Mouse (Mus musculus): ENCODE results near the gene Rpl35. TPM values are rescaled to one million over a fixed set of nuclear protein-coding genes. Genes with fewer than 3 reads are reported as not detected.
"Not testable (repeated sequence)": the region's sequence is repeated elsewhere in the genome, so short reads cannot be mapped to it uniquely, and the experiment has no call there.

Rpl35 gene
- polyA plus RNA-seq, 1 experiment from 2014 or later: 1,101 TPM

DNA sequence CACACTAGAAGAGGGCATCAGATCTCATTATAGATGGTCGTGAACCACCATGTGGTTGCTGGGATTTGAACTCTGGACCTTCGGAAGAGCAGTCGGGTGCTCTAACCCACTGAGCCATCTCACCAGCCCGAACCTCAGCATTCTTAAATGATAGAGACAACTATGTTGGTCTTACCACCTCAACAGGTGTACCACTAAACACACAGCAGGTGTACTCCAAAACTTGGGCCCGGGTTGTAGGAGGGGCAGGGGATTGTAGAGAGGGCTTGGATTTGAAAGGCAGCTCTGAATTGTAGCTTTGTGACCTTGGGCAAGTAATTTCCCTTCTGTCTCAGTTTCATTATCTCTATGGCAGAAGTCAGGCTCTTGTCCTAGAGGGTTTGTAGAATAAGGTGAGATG is 4.7 kb upstream of the Rpl35 start:
- H3K36me3 ChIP-seq (ENCODE audit: control insufficient read depth, insufficient read depth, low read length); H3K9me3 ChIP-seq (ENCODE audit: control insufficient read depth, low read length); H3K27me3 ChIP-seq (ENCODE audit: control insufficient read depth, insufficient read depth, low read length); H3K9ac ChIP-seq (ENCODE audit: low read length); DNase-seq (ENCODE audit: low spot score, missing footprints); ATAC-seq (ENCODE audit: low FRiP score); H3K27ac ChIP-seq (ENCODE audit: low read depth, low read length); H3K4me2 ChIP-seq; H3K4me3 ChIP-seq (ENCODE audit: low read depth, low read length): not testable (repeated sequence)
- WGBS: 94% methylated on average over 4 of the region's 5 CpGs
- H3K4me1 ChIP-seq (ENCODE audit: control insufficient read depth, insufficient read depth, low read length): peaks cover 19% of the 10 kb centered on the region

- ATAC-seq (ENCODE audit: low FRiP score) (no peak), DNase-seq (ENCODE audit: low spot score, missing footprints) (no peak)
- Histone ChIP-seq H3K27me3 (ENCODE audit: control insufficient read depth, insufficient read depth, low read length) (no peaks in the 10 kb centered on the region), H3K4me1 (ENCODE audit: control insufficient read depth, insufficient read depth, low read length) (peaks cover 22% of the 10 kb centered on the region), H3K36me3 (ENCODE audit: control insufficient read depth, insufficient read depth, low read length) (peaks cover 5% of the 10 kb centered on the region; the same call in 1 of the 2 replicates), H3K9me3 (ENCODE audit: control insufficient read depth, low read length) (no peaks in the 10 kb centered on the region), H3K27ac (ENCODE audit: low read depth, low read length) (no peak overlapping the region), H3K9ac (ENCODE audit: low read length) (peak overlapping the region; percentile 96), H3K4me2 (peak overlapping the region; percentile 94), H3K4me3 (ENCODE audit: low read depth, low read length) (peak overlapping the region; percentile 65)
- 31% methylated on average over 3 of the region's 3 CpGs for whole genome bisulfite sequencing
Measured at GRCm38 (mm10) chr2:39008954-39009365, 3.5 kb upstream of the Rpl35 start.

DNA sequence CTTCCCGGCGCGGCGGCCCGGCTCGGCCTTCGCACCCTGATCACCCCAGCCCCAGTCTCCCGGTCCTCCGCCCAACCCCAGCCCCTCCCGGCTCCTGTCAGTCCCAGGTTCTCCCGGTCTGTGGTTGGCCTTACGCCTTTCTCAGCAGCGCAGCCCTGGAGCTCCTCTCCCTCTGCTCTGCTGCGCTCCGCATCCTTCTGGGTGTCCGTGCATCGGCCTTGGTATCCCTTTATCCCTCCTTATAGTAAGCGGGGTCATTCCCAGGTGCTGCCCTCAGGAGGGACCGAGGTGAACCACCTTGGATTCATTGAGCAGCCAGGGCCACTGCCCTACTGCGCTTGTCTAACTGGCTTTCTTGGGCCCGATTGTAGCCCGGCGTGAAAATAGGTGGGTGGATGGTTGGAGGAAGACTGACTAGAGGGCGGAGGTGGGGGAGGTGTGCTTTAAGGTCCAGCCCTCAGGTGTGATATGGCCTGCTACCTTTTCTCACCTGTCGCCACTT is 3.0 kb upstream of the Rpl35 start:
- DNase-seq (ENCODE audit: low spot score, missing footprints): no peak
- H3K4me2 ChIP-seq: peak overlapping the region; percentile 94
- H3K4me1 ChIP-seq (ENCODE audit: control insufficient read depth, insufficient read depth, low read length): peaks cover 27% of the 10 kb centered on the region
- H3K9ac ChIP-seq (ENCODE audit: low read length): peak overlapping the region; percentile 96
- H3K4me3 ChIP-seq (ENCODE audit: low read depth, low read length): peak overlapping the region; percentile 65
- peaks cover 5% of the 10 kb centered on the region; the same call in 1 of the 2 replicates for H3K36me3 ChIP-seq (ENCODE audit: control insufficient read depth, insufficient read depth, low read length)
- no peaks in the 10 kb centered on the region for H3K27me3 ChIP-seq (ENCODE audit: control insufficient read depth, insufficient read depth, low read length)
- no peaks in the 10 kb centered on the region for H3K9me3 ChIP-seq (ENCODE audit: control insufficient read depth, low read length)
- peak overlapping the region; percentile 87; the same call in 1 of the 2 replicates for H3K27ac ChIP-seq (ENCODE audit: low read depth, low read length)
- under 1% methylated on average over 25 of the region's 25 CpGs for WGBS
- ATAC-seq (ENCODE audit: low FRiP score): peak; percentile 63

- ATAC-seq (ENCODE audit: low FRiP score): peak; percentile 89
- H3K4me1 ChIP-seq (ENCODE audit: control insufficient read depth, insufficient read depth, low read length): peaks cover 32% of the 10 kb centered on the region
Measured at GRCm38 (mm10) chr2:39007865-39008264, 2.4 kb upstream of the Rpl35 start.

GRCm38 (mm10) chr2:39006149-39006730 is 816 bp upstream of the Rpl35 start:
- no peak overlapping the region for H3K27ac ChIP-seq (ENCODE audit: low read depth, low read length)
- 89% methylated on average over 14 of the region's 14 CpGs for whole genome bisulfite sequencing
- H3K4me1 ChIP-seq (ENCODE audit: control insufficient read depth, insufficient read depth, low read length): peaks cover 34% of the 10 kb centered on the region
- no peaks in the 10 kb centered on the region for H3K9me3 ChIP-seq (ENCODE audit: control insufficient read depth, low read length)
- H3K27me3 ChIP-seq (ENCODE audit: control insufficient read depth, insufficient read depth, low read length): no peaks in the 10 kb centered on the region
- H3K9ac ChIP-seq (ENCODE audit: low read length): no peak overlapping the region
- DNase-seq (ENCODE audit: low spot score, missing footprints) (no peak), ATAC-seq (ENCODE audit: low FRiP score) (no peak)
- peaks cover 17% of the 10 kb centered on the region for H3K36me3 ChIP-seq (ENCODE audit: control insufficient read depth, insufficient read depth, low read length)
- no peak overlapping the region; the same call in 1 of the 2 replicates for H3K4me3 ChIP-seq (ENCODE audit: low read depth, low read length)
- H3K4me2 ChIP-seq: peak overlapping the region; percentile 96

More at GRCm38 (mm10) chr2:39007865-39008264, 2.4 kb upstream of the Rpl35 start:
- Histone ChIP-seq H3K36me3 (ENCODE audit: control insufficient read depth, insufficient read depth, low read length) (peaks cover 10% of the 10 kb centered on the region), H3K27ac (ENCODE audit: low read depth, low read length) (peak overlapping the region; percentile 87), H3K9ac (ENCODE audit: low read length) (peak overlapping the region; percentile 96), H3K4me3 (ENCODE audit: low read depth, low read length) (peak overlapping the region; percentile 65), H3K27me3 (ENCODE audit: control insufficient read depth, insufficient read depth, low read length) (no peaks in the 10 kb centered on the region), H3K9me3 (ENCODE audit: control insufficient read depth, low read length) (no peaks in the 10 kb centered on the region), H3K4me2 (peak overlapping the region; percentile 94)
- WGBS: 1% methylated on average over 39 of the region's 44 CpGs
- peak; percentile 99 for DNase-seq (ENCODE audit: low spot score, missing footprints)

- under 1% methylated on average over 51 of the region's 58 CpGs for WGBS
- H3K4me1 ChIP-seq (ENCODE audit: control insufficient read depth, insufficient read depth, low read length): peaks cover 34% of the 10 kb centered on the region
- H3K36me3 ChIP-seq (ENCODE audit: control insufficient read depth, insufficient read depth, low read length): peaks cover 26% of the 10 kb centered on the region
- peak within 1 kb of the TSS; percentile 66 for H3K27ac ChIP-seq (ENCODE audit: low read depth, low read length)
- H3K4me3 ChIP-seq (ENCODE audit: low read depth, low read length): peak within 1 kb of the TSS; percentile 87
- no peaks in the 10 kb centered on the region for H3K9me3 ChIP-seq (ENCODE audit: control insufficient read depth, low read length)
- H3K4me2 ChIP-seq: peak within 1 kb of the TSS; percentile 96
- DNase-seq (ENCODE audit: low spot score, missing footprints): peak; percentile 97
- H3K27me3 ChIP-seq (ENCODE audit: control insufficient read depth, insufficient read depth, low read length): no peaks in the 10 kb centered on the region
- ATAC-seq (ENCODE audit: low FRiP score): peak; percentile 89
- peak within 1 kb of the TSS; percentile 91 for H3K9ac ChIP-seq (ENCODE audit: low read length)
Measured at GRCm38 (mm10) chr2:39004880-39005435, 466 bp downstream of the Rpl35 start, which contains the start of gene Arpc5l. Gene Arpc5l, plus strand, starts transcription at chr2:39005348.

- DNase-seq (ENCODE audit: low spot score, missing footprints) (peak; percentile 94), ATAC-seq (ENCODE audit: low FRiP score) (no peak)
- under 1% methylated on average over 11 of the region's 11 CpGs for WGBS
- H3K4me2 ChIP-seq: peak overlapping the region; percentile 96
- H3K9me3 ChIP-seq (ENCODE audit: control insufficient read depth, low read length): no peaks in the 10 kb centered on the region
- no peak overlapping the region for H3K27ac ChIP-seq (ENCODE audit: low read depth, low read length)
- peak overlapping the region; percentile 91 for H3K9ac ChIP-seq (ENCODE audit: low read length)
- H3K36me3 ChIP-seq (ENCODE audit: control insufficient read depth, insufficient read depth, low read length): peaks cover 30% of the 10 kb centered on the region
- H3K4me3 ChIP-seq (ENCODE audit: low read depth, low read length): peak overlapping the region; percentile 87
- peaks cover 30% of the 10 kb centered on the region for H3K4me1 ChIP-seq (ENCODE audit: control insufficient read depth, insufficient read depth, low read length)
- H3K27me3 ChIP-seq (ENCODE audit: control insufficient read depth, insufficient read depth, low read length): no peaks in the 10 kb centered on the region
Measured at GRCm38 (mm10) chr2:39004372-39004771, 1.1 kb downstream of the Rpl35 start.

DNA sequence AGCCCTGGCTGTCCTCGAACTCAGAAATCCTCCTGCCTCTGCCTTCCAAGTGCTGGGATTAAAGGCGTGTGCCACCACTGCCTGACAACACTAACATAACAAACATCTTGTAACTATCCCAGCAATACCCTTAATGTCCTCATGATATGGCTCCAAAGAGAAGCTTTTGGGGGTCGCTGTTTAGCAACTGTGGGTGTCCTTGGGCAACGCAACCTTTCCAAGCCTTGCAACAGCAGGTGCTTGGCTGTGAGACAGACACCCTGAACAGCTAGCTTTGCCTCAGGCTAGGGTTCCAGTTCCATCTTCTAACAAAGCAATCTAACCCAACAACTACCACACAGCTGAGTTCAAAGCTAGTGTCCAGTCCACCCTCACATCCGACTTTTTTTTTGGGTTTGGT is 1.9 kb downstream of the Rpl35 start:
- H3K9ac ChIP-seq (ENCODE audit: low read length): peak overlapping the region; percentile 91
- H3K4me1 ChIP-seq (ENCODE audit: control insufficient read depth, insufficient read depth, low read length): peaks cover 23% of the 10 kb centered on the region
- H3K36me3 ChIP-seq (ENCODE audit: control insufficient read depth, insufficient read depth, low read length): peaks cover 30% of the 10 kb centered on the region
- H3K4me3 ChIP-seq (ENCODE audit: low read depth, low read length): peak overlapping the region; percentile 87
- no peak overlapping the region for H3K27ac ChIP-seq (ENCODE audit: low read depth, low read length)
- no peaks in the 10 kb centered on the region for H3K27me3 ChIP-seq (ENCODE audit: control insufficient read depth, insufficient read depth, low read length)
- ATAC-seq (ENCODE audit: low FRiP score): no peak
- H3K9me3 ChIP-seq (ENCODE audit: control insufficient read depth, low read length): no peaks in the 10 kb centered on the region
- H3K4me2 ChIP-seq: peak overlapping the region; percentile 96
- DNase-seq (ENCODE audit: low spot score, missing footprints): no peak
- 70% methylated on average over 5 of the region's 5 CpGs for WGBS

GRCm38 (mm10) chr2:39003106-39003505 is 2.3 kb downstream of the Rpl35 start:
- no peaks in the 10 kb centered on the region for H3K9me3 ChIP-seq (ENCODE audit: control insufficient read depth, low read length)
- no peaks in the 10 kb centered on the region for H3K27me3 ChIP-seq (ENCODE audit: control insufficient read depth, insufficient read depth, low read length)
- 61% methylated on average over 8 of the region's 8 CpGs for WGBS
- peak overlapping the region; percentile 87 for H3K4me3 ChIP-seq (ENCODE audit: low read depth, low read length)
- no peak for DNase-seq (ENCODE audit: low spot score, missing footprints)
- ATAC-seq (ENCODE audit: low FRiP score): no peak
- H3K36me3 ChIP-seq (ENCODE audit: control insufficient read depth, insufficient read depth, low read length): peaks cover 30% of the 10 kb centered on the region
- peaks cover 22% of the 10 kb centered on the region for H3K4me1 ChIP-seq (ENCODE audit: control insufficient read depth, insufficient read depth, low read length)
- no peak overlapping the region for H3K27ac ChIP-seq (ENCODE audit: low read depth, low read length)
- peak overlapping the region; percentile 91; the same call in 1 of the 2 replicates for H3K9ac ChIP-seq (ENCODE audit: low read length)
- H3K4me2 ChIP-seq: peak overlapping the region; percentile 96

Data from midbrain, embryonic 11.5 days (tissue).